Mouse (Mus musculus) bone marrow, adult 2 months (tissue): Measurements from ENCODE around the gene Akap12.

Source experiments
- CTCF ChIP-seq: fragments of 200-500 bp; IDR thresholded peaks from 2 replicates; pipeline ENCODE4 v1.5.1; 2011; ENCODE audit warnings: low read length, control low read depth; ENCODE audit not compliant: control insufficient read depth, insufficient read depth
- POLR2A ChIP-seq: fragments of 200-500 bp; IDR thresholded peaks from 2 replicates; pipeline ENCODE4 v1.6.1; 2011; ENCODE audit warnings: low read depth, mild to moderate bottlenecking, control low read depth, low read length, borderline replicate concordance; ENCODE audit not compliant: control insufficient read depth

DNA sequence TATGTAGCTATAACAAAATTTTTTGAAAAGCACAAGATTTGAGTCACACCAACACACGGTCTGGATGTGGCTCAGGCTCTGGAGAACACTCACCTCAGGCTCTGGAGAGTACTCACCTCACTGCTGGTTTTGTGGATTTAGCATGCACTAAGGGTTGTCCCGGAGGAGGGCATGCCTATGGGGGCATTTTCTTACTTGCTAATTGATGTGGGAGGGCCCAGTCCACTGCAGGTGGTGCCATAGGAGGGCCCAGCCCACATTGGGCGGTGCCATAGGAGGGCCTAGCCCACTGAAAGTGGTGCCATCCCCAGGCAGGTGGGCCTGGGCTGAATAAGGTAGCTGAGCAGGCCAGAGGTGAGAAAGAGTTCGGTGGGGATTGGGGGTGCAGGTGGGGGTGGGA lies 12.6 kb upstream of the Akap12 start:
- TF ChIP-seq CTCF: no peak
- TF ChIP-seq POLR2A: no peak
